Mouse (Mus musculus) adrenal gland, adult 8-10 months (tissue): ENCODE results near the gene Maml2. TPM values are rescaled to one million over a fixed set of nuclear protein-coding genes. Genes with fewer than 3 reads are reported as not detected.

Source experiments
- DNase-seq: peaks from one replicate; pipeline ENCODE4 v3.0.0; 2022
- total RNA-seq, 4 experiments: library from RNA; stranded (reverse); gene quantifications; 2 replicates each; pipeline ENCODE4 v1.2.4; 2022

Gene Maml2
- total RNA-seq, 4 experiments from 2014 or later, result 6.7 to 13.7 (median 9.6) TPM

DNA sequence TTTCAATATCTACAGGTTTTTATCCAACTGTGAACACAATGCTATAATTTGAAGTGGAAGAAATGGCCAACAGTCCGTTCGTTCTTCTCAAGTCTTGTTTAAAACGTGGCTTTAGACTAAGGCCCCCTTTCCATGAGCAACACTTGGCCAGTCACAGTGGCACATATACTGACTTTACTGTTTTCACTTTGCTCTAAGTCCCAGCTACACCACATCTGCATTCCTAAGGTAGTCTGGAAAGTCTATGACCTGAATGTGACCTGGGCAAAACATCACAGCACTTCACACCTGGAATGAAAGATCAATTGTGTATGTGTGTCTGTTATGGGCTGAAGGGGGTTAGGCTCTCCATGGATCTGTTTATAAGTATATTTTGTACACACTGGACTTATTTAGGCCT is 151.0 kb downstream of the Maml2 start:
- DNase-seq, result no peak

- no peak for DNase-seq
These were observed 156.9 kb downstream of the Maml2 start for GRCm38 (mm10) chr9:13454651-13455123.

- DNase-seq, result no peak
These were observed 157.5 kb downstream of the Maml2 start for GRCm38 (mm10) chr9:13455231-13455630.

GRCm38 (mm10) chr9:13457774-13458173 is 160.0 kb downstream of the Maml2 start:
- DNase-seq, result no peak

DNA sequence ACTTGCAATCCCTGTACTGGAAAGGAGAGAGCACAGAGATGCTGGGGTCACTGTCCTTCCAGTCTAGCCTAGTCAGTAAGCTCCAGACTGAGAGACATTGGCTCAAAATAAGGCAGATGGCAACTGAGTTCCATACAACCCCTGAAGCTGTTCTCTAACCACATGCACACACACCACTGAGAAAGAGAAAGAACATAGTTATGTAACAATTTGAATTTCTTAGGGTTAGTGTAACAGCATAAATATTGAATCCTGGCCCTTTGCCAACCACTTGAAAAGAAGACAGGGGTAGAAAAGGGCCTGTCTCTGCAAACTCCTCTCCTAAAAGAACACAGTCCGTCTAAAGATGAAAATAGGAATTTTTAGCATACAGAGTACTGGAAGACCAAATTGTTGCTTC is 161.6 kb downstream of the Maml2 start:
- no peak for DNase-seq

DNA sequence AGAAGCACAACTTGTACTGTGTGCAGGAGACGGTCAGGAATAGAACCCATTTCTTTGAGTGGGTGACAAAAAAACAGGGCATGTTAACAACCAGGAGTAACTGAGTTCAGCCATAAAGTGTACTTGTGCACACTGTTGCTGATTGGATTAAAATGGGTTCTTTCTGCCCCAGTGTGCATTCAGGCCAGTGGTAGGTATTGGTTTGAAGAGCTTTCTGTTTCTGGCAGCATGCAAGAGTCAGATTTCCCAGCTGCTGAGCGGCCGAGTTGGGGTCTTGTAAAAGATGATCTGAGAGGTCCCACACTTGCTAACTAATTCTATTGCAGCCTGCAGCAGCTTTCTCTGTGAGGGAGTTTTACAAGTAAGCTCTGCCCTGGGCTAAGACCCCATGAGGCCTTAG is 162.3 kb downstream of the Maml2 start:
- no peak for DNase-seq

GRCm38 (mm10) chr9:13460926-13461325 is 163.2 kb downstream of the Maml2 start:
- DNase-seq, result peak; percentile 25

DNA sequence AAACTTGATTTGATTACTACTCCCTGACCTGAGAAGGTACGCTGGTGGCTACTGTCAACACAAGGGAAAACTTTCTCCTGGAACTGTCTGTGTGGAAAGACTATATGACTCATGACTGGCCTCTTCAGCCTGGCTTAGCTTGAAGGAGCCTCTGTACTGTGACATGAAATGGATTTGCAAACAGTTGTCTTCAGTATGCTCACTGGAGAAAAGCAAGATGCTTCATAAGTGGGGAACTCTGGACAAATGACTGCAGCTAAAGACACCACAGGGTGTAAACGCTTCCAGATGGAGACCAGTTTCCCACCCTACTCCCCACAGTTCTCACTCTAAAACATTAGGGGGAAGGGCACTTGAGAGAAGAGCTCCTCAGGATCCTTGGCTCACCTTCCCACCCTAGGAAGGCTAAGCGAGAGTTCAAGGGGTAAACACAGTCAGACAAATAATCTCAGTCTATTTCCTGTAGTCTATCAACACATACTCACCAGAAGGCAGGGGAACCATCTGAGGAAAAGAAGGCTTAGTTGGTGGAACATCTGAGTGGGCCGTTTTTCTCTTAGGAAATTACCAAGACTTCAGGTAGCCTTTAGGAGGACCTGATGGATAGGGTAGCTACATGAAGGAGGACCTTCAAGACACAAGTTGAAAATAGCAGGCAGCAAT is 167.7 kb downstream of the Maml2 start:
- no peak for DNase-seq

DNA sequence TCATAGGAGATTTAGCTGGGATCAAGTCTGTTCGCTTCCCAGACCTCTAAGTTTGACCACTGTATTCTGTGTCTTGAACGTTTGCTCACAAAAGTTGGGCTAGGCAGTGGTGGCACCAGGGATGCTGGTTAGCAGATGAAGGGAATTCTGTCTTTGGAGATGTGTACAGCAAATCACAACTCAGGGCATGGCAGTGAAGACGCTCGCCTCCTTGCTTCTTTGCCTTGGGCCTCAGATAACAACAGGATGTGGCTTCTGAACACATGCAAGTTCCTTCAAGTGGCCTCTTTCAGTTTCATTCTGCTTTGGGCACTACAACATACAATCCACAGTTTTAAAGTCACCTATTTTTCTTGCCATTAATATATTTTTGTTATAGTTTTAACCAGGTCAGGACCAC is 168.6 kb downstream of the Maml2 start:
- DNase-seq, result no peak

DNA sequence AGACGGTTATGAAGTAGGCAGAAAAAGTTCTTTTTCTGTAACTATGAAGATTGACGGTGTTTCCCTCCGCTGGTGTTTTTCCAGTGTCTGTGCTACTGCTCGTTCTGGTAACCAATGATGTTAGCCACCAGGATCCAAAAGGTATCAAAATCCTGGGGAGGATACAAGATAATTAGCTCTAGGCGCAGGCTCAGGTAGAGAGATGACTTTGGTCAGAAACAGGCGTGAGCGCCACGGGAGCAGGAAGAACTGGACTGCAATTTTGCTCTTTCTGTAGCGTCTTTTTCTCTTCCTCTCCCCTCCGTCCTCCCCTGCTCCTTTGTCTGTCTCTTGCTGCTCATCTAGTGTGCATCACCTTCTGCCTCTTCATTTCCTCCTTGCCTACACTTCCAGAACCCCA is 169.1 kb downstream of the Maml2 start:
- DNase-seq, result no peak

- no peak for DNase-seq
These were observed 170.0 kb downstream of the Maml2 start for GRCm38 (mm10) chr9:13467745-13468144.

- DNase-seq, result no peak
These were observed 171.0 kb downstream of the Maml2 start for GRCm38 (mm10) chr9:13468778-13469177.

- DNase-seq, result no peak
These were observed 172.3 kb downstream of the Maml2 start for GRCm38 (mm10) chr9:13470013-13470412.

DNA sequence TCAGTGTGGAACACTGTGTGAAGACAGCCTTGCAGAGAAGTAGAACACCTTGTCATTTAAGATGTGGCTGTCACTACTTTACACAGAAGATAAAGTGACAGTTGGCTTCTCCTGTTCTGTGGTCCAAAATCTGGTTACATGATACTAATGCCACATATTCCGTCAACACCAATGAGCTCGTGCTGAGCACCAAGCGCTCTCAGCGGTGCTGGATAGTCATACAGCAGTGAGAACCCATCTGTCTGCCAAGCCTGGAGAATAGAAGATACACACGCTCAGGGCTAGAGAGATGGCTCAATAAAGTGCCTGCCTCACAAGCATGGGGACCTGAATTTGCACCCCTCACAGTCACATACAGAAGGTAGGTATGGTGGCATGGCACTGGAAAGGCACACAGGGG is 177.2 kb downstream of the Maml2 start:
- no peak for DNase-seq

- no peak for DNase-seq
These were observed 181.5 kb downstream of the Maml2 start for GRCm38 (mm10) chr9:13479275-13479674.

GRCm38 (mm10) chr9:13483199-13484068 is 185.7 kb downstream of the Maml2 start:
- DNase-seq, result no peak

GRCm38 (mm10) chr9:13484267-13485240 is 186.8 kb downstream of the Maml2 start:
- DNase-seq, result no peak

- no peak for DNase-seq
These were observed 188.2 kb downstream of the Maml2 start for GRCm38 (mm10) chr9:13485914-13486313.

DNA sequence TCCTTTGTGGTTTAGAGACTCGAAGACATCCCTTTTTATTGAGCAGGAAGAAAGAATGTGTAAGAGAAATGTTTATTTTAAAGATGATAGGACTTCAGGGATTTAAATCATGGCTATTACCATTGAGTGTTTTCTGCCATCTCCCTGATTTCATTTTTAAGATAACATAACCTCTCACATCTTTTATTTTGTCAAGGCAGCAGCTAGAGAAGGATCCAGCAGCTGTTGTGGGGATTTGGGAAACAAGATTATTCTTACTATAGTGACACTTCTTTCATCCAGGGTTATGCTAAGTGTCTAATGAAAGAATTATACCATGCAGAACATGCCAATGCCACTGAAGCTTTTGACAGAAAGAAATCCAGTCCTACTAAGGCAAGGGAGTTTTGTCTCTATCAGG is 193.3 kb downstream of the Maml2 start:
- no peak for DNase-seq

DNA sequence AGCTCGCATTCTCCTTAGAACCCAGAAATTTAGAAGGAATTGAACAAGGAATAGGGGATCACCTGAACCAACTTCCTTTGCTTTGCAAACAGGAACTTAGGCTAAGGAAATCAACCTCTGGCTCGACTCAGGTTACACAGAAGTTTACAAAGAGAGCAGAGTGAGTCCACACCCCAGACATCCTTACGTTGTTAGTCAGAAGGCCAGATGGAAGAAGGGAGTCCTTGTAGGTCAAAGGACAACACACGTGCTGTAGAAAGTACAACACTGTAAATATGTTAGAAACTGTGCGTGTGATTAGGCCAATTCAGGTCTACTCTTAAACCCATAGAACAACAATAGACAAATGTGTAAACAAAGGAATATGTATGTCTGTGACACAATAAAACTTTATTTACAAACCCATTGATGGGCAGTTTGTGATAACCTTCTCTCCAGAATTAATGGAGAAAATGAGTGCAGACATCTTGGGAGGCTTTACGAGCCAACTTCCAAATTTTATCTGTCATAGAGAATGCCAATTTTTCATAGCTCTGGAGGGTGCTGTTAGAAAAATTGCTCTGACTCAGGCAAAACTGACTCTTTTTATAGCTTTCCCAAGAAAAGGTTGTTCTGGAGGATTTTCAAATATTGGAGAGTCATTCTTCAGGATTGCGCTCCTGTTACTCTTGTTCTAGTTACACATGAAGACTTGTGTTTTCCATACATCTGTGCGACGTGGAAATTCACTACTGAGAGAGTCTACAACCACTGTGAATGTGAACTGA is 194.3 kb downstream of the Maml2 start:
- DNase-seq, result no peak

GRCm38 (mm10) chr9:13492807-13493206 is 195.1 kb downstream of the Maml2 start:
- DNase-seq, result no peak

- no peak for DNase-seq
These were observed 196.0 kb downstream of the Maml2 start for GRCm38 (mm10) chr9:13493746-13494145.
